Mouse (Mus musculus) gastrocnemius, postnatal 4 days (tissue): ENCODE results near the gene Ift43. TPM values are rescaled to one million over a fixed set of nuclear protein-coding genes. Genes with fewer than 3 reads are reported as not detected.
A peak's percentile ranks its signal among the peaks of the same experiment; 100 is the strongest.

ENCODE experiments used
- DNase-seq, 2 experiments: peaks; one replicate each; pipeline ENCODE4 v3.0.0; 2021 to 2022; ENCODE audit warnings: low spot score in 2 of 2, mixed read lengths in 2 of 2
- total RNA-seq, 2 experiments: library from RNA; stranded (reverse); gene quantifications; 2 replicates each; pipeline ENCODE4 v1.2.3; 2021

Ift43 gene
- total RNA-seq, 2 experiments from 2014 or later = 20.2 to 21.2 TPM

DNA sequence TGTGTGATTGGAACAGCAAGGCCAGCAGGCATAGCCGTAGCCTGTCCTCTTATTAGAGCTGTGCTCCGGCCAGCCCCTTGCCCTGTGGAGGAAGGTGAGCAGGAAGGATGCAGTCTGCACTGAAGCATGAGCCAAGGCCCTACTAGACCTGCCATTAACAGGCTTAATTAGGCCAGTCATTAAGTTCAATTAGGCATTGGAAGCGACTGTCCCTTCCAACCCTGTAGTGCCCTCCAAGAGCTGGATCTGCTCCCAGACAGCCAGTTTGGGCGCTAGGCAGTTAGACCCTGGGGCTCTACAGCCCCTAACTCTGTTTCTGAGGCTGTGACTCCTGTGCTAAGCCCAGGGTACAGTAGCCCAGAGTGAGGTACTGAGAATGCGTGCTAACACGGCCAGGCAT lies 41.7 kb downstream of the Ift43 start:
- DNase-seq = no peak

DNA sequence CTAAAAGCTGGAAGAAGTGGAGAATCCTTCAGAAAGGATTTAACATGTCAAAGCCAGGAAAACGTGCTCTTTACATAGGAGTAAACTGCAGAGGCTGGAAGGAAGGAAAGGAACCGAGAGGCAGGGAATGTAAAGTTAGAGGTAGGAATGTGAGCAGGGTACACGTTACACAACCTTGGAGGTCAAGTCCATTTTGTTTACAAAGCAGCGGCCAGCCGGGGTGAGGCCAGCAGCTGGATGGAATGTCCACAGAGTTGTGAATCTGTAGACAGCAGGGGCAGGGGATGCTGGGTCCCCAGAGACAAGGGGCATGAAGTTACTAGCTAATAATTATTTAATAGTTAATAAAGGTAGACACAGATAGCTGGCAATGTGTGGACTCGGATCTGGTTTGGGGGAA lies 45.8 kb downstream of the Ift43 start:
- DNase-seq = no peak

DNA sequence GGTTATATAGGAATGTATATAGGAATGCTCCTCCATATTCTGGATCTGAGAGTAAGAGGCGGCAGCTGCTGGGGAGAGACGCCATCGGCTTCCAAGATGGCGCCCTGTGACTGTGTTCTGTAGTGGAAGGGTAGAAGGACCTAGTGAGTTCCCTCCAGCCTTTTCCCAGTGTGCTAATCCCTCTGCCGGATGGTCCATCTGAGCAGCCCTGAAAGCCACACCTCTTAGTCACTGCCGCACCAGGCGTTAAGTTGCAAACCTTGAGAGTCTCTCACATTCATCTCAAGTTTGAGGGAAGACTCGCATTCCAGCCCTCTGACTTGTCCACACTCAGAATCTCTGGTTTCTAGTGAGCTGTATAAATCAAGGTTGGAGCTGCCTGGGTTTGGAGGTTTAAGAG lies 46.7 kb downstream of the Ift43 start:
- DNase-seq = no peak

DNA sequence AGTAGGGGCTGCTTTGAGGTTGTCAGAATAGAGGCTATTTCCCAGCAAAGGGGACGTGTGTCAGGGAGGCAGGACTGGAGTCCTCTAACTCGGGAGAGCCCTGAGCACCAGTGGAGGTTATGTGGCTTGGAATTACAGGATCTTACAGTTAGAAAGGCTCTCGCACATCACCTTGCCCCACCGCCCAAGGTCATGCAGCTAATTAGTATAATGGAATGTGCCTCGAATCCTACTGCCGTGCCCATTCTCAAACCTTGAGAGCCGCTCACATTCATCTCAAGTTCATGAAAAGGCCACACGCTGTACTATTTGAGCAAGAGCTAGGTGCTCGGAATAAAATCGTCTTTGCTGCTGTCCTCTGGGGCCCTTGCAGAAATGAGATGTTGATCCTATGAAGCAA lies 47.4 kb downstream of the Ift43 start:
- no peak for DNase-seq

DNA sequence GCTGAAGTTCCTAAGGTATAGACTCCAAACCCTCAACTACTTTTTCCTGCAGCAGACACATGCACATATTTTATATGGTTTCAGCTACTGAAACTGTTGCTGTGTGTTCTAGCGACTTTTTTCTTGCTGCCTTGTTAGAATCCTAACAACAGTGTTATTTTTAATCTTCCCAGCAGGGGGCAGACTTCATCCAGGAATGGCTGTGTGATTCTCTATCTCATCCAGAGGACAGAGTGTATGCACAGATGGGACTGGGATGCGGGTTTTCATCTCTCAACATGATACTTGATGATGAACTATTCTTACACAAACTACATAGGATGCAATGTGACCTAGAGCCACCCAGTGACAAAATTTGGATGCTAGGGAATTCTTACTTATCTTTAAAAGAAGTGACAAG lies 50.5 kb downstream of the Ift43 start:
- DNase-seq = peak; percentile 35 to 42

DNA sequence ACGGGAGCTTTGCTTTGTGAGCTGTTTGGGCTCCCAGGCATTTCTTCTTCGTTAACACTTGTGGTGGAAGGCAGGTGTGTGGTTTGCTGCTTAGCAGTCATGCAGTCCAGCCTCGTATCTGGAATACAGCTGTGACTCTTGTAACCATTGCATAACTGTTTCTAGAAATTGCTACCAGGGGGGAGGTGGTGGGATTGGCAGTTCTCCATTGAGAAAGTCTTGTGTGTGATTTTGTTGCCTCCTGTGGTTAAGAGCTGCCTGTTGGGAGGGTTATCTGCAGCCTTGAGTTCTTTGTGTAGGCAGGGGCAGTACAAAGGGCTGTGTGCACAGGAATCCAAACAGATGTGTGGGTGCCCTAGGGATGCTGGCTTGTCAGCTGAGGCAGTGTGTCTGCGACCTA lies 53.4 kb downstream of the Ift43 start:
- DNase-seq = no peak

DNA sequence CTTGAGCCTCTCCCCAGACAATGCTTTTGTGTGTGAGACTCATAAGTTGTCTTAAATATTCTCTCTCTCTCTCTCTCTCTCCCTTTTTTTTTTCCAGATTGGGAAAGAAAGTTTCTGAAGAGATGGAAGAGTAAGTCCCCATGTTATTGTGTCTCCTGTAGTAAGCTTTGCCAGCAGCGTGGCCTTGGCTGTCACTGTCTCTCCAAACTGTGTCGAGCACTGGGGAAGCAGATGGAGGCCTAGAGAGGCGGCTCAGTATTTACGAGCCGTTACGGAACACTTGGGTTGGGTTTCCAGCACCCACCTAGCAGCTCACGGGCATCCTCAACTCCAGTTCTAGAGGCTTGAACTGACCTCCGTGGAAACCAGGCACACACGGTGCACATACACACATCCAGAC lies 56.4 kb downstream of the Ift43 start:
- no peak for DNase-seq

DNA sequence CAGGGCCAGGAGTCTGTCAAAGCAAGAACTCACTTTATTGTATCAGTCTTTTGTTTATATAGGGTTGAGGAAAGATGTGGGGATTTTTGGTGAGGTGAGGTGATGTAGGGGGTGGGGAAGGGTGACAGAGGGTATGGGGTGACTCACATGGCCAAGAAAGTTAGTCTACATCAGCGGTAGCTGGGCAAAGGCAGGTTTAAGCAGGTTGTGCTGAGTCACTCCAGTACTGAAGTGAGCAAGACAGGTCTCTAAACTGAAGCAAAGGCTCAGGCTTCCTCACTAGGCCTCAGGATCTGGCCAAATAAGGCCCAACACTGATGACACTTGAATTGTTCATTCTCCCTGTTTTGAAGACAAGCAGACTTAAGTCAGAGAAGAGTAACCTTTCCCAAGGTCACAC lies 60.0 kb downstream of the Ift43 start:
- no peak for DNase-seq

DNA sequence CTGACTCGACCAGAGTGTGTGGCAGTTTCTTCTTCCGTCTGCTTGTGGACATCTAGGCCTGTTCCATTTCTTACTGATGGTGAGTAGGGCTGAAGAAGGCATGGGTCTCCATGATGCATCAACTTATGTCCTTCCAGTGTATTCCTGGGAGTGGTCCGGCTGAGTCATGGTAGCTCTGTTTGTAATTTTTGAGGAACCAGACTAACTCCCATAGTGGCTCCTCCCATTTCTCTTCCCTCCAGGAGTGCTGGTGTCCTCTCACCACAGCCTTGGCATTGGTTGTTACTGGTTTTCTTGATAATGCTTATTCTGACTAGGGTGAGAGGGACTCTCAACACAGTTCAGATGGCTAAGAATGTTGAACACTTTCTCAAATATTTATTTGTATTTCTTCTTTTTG lies 63.9 kb downstream of the Ift43 start:
- no peak for DNase-seq

DNA sequence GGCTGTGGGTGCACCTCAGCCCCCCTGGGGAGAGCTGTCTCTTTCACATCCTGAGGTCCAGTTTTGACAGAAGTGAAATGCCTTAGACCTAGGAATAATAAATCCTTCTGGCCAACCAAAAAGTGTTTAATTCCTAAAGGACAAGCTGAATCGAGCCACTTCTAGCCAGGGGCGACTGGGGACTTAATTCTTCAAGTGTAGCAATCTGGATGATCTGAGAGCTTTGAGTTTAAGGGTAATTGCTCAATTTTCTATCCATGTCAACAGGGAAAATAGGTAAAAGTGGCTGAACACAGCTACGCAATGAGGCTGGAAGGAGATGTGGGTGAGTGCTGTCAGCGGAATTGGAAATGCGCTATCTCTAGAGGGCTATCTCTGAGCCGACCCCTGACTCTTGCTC lies 65.9 kb downstream of the Ift43 start:
- no peak for DNase-seq

DNA sequence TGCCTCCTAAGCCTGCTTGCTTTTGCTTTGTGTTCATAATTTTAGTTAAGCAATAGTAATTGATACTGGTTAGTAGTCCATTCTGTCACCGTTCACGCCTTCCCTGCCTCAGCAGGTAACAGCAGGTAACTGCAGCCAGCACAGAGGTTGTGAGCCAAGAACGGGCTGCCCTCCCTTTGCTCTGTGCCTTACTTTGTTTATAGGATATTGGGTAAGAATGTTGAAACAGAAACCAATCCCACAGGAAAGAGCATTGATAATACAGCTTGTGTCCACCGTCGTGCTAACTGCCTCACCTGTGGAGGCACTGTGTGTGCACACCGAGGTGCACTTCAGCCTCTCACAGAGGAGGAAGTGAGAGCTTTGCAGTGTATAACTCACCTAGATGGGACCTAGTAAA lies 66.7 kb downstream of the Ift43 start:
- no peak for DNase-seq

DNA sequence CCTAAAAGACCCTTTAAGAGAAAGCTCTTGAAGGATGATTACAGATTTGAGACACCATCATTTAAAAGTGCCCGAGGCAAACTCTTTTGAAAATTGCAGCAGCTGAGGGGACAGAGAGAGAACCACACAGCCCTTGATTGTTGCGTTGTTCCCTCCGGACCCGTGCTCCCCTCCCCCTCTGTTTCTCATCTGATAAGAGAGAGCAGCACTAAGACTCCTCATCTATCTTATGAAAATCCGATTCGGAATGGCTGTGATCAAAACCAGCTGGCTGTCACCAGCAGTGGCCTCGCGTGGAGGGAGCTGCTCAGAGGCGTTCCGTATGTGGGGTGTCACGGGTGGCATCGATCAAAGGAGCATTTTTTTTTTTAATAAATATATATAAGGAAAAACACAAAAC lies 69.6 kb downstream of the Ift43 start:
- DNase-seq = no peak

DNA sequence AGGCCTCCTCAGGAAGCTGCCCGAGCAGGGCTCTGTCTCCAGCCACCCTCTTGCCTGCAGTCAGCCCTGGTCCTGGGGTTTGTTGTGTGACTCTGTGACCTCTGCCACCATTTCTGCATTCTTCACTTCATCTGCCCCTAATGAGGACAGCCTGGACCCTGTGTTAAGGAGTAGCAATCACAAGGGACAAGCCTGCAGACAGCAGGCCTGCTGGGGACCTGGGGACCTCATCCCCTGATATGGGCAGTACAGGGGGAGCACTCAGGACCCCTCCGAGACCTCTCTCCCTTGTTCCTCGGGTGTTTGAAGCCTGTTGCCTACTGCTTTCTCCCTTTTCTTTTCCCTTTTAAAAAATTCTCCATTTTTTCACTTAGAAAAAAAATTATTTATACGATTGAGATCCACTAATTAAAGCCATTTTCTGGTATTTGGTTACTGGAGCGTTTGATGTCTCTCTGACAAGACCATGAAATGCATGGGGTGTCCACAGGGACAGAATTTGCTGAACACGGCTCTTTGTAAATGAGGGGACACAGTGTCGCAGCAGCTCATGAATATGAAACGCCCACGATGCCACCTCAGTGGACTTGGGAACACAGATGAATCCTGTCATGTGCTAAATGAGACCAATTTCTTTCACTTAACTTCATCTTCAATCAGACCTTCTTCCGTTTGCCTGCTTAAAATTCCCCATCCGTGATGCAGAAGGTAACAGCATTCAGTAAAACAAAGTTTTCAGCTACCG lies 71.0 kb downstream of the Ift43 start:
- DNase-seq = no peak

DNA sequence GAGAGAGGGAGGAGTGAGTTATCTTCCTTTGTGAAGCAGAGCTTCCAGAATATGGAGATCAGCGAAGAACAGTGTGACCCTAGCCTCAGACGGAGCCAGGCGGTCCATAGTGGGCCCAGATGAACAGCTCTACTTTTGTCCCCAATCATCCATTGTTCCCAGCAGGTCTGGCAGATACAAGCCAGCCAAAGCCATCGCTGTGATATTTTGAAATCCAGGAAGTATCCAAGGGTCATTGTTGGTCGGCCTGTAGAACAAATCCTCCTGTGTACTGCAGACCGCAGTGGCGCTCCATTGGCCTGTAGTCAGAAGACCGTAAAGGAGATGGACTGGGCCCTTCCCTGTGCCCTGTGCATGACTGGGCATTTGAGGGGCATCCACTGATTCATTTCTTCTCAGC lies 72.8 kb downstream of the Ift43 start:
- no peak for DNase-seq

DNA sequence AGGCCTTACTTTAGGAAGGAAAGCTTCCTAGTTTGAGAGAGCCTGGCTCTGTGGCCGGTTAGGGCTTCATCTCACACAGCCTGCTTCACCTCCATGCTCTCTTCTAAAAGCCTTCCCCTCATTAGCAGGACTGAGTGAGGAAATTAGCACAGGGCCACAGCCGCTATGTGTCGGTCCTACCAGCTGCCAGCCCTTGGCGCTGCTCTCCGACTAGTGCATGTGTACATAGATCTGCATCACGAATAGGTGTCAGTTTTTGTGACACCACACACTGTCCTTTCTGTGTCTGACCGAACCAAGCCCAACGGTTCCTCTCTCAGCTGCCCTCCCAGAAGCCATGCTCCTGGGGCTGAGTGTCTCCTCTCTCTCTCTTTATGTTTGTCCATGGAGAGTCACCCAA lies 74.8 kb downstream of the Ift43 start:
- DNase-seq = no peak

DNA sequence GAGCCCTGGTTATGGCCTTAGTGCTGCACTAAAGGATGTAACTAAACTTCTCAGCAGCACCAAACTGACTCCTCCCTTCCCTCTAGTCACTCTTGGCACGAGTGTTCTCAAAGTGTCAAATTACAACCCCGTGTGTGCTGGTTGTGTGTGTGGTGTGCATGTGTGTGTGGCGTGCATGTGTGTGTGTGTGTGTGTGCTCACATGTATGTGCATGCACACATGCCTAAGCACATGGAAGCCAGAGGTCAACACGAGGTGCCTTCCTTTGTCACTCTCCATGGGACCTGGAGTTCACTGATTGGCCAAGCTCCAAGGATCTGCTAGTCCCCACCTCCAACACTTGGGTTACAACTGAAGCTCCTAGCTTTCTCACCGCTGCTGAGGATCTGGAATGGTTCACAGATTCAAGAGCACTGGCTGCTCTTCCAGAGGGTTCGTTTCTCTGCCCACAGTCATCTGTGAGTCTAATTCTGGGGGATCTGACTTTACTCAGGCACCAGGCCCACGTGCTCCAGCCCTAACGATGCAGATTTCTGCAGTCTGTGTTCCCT lies 75.6 kb downstream of the Ift43 start:
- peak in 1 of 2 experiments; percentile 42 for DNase-seq

DNA sequence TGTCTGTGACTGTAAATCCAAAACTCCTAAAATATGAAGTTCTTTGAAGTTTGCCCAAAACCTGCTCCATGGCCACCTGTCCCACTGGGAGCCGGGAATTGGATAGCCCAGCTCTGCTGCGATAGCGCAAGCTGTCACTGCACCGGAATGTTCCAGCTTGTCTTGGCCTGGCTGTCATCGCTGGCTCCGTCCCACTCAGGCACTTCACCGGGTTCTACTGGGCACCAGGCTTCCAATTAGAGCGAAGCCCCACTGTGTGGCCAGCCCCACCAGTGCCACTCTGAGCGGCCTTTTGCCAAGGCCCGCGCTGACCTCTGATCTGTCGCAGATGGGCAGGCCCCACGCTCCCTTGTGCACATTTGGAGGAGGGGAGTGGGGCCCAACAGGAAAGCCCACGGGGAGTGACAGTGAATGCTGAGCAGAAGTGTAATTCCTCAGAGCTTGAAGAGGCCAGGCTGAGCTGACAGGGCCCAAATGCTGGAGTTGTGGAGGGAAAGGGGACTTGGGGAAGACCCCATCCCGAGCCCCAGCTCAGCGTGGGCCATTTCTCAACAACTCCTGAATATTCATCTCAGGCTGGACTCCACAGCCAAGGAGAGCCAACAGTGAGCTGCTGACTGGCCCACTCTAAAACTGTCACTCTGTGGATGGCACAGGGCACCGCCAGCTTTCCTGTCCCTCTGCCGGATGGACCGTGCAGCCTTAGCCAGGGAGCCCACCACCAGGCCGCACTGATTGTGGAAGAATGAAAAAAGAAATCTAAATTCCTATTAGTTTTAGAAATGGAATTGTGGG lies 76.5 kb downstream of the Ift43 start:
- DNase-seq = peak in 1 of 2 experiments; percentile 53

DNA sequence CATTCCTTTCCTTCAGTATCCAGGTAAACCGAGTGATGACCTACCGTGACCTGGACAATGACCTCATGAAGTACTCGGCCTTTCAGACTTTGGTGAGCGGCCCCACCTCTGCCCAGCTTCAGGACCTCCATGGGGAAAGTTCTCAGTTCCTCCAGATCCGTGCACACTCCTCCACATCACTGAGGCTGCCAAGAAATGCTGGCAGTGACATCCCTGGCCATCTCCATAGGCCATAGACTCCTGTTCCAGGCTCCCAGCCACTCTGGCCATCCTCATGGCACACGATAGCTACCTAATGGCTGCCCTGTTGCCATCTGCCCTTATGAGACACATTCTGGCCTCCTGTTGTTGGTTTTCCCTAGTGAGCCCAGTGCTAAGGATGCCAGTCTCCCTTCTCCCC lies 79.1 kb downstream of the Ift43 start:
- DNase-seq = no peak

DNA sequence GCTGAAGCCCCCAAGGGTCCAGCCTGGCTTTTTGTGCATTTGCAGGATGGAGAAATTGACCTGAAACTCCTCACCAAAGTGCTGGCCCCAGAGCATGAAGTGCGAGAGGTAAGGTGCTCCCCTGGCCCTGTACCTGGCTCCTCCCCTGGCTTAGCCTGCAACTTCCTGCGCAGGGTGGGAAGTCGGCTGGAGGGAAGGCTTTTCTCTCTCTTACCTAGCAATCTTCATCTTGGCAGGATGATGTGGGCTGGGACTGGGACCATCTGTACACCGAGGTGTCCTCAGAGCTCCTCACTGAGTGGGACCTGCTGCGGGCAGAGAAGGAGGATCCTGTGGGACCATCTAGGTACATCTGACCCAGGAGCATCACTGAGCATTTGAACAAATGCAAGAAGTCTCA lies 79.6 kb downstream of the Ift43 start:
- DNase-seq = no peak

DNA sequence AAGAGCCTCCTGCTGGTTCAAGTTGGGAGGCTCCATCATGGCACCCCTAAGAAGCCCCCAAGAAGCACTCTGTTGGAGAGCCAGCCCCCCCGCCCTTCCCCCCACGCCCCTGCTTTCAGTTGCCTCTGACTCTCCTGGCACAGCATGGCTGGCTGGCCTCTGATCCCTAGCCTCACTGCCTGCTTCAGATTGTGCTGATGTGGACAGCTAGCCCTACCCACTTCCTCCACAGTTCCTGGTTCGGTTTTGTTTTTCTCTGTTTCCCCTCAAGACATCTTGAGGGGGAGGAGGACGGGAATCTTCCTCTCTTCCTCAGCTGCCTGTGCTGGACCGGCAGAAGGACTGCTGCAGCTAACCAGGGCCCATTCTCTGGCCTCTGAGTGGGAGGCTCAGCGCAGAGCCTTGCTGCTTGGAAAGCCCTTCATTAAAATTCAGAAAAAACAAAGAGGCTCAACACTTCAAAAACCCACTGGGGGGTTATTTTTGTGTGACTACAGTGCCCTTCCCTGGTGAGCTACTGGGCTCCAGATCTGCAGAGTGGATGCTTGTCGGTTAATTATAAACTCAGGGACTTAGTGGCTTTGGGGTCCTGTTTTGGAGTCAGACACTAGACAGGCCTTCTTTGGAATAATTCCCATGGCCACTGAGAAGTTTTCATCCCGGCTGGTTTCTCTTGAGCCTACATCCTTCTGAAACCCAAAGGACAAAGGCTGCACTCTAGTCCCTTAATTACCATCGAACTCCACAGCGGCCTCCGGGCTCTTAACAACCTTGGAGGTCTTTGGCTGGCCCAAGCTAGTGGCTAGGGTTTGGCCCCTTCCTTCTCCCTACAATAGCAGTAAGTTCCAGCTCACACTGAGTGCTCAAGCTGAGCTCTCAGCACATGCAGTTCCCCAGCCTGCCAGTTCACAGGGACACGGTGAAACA lies 80.8 kb downstream of the Ift43 start:
- DNase-seq = no peak

DNA sequence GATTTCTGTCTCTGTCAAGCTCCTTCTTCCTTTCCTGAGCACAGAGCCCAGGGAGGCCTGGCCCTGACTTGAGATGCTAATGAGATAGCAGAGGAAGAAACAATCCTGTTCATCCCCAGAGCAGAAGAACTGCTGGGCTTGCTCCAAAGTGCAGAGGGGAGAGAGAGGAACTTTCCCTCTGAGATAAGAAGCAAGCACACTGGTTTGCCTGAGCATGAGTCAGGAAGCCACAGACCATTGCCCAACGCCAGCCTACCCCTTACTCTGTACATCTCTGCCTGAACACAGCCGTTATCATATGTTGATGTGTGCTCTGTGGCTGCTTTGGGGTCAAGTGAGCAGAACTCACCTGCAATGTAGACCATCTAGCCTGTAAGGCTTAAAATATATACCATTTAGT lies 83.9 kb downstream of the Ift43 start:
- no peak for DNase-seq
